Mouse (Mus musculus) lung, embryonic 16.5 days (tissue): ENCODE measurements around the gene Cfd. TPM values are rescaled to one million over a fixed set of nuclear protein-coding genes. Genes with fewer than 3 reads are reported as not detected.
A peak's percentile ranks its signal among the peaks of the same experiment; 100 is the strongest.

ENCODE experiments used
- ATAC-seq: fragments of 200-750 bp; cut with Nextera tagmentation; 2 replicates; pipeline ENCODE4 v1.8.0; 2017; ENCODE audit warnings: low read depth, mild to moderate bottlenecking, moderate library complexity
- H3K27ac ChIP-seq: fragments of 300-500 bp; sonication (generic); 2 replicates; pipeline ENCODE4 v1.5.1; 2014; ENCODE audit warnings: mild to moderate bottlenecking, control low read depth, low read length
- H3K27me3 ChIP-seq: fragments of 300-500 bp; sonication (generic); 2 replicates; pipeline ENCODE4 v1.6.1; 2014; ENCODE audit warnings: low read depth, low read length, mixed read lengths; ENCODE audit not compliant: control insufficient read depth, insufficient read depth
- H3K36me3 ChIP-seq: fragments of 300-500 bp; sonication (generic); 2 replicates; pipeline ENCODE4 v1.6.1; 2014; ENCODE audit warnings: low read length; ENCODE audit not compliant: control insufficient read depth, insufficient read depth
- H3K4me1 ChIP-seq: fragments of 300-500 bp; sonication (generic); replicated peaks from 2 replicates; pipeline ENCODE4 v1.6.1; 2014; ENCODE audit warnings: low read length, mixed read lengths; ENCODE audit not compliant: control insufficient read depth, insufficient read depth
- H3K4me2 ChIP-seq: fragments of 300-500 bp; sonication (generic); 2 replicates; pipeline ENCODE4 v1.6.1; 2014; ENCODE audit warnings: low read depth, low read length, control low read depth
- H3K4me3 ChIP-seq: fragments of 300-500 bp; sonication (generic); 2 replicates; pipeline ENCODE4 v1.5.1; 2014; ENCODE audit warnings: mild to moderate bottlenecking, low read length, control low read depth
- H3K9ac ChIP-seq: fragments of 300-500 bp; sonication (generic); 2 replicates; pipeline ENCODE4 v1.6.1; 2014; ENCODE audit warnings: low read length, control low read depth
- H3K9me3 ChIP-seq: fragments of 300-500 bp; sonication (generic); 2 replicates; pipeline ENCODE4 v1.6.1; 2016; ENCODE audit warnings: low read length; ENCODE audit not compliant: control insufficient read depth
- WGBS: fragments of 180-500 bp; shearing (Covaris S2); extraction: QIAGEN DNeasy Blood & Tissue Kit; methylation state at CpG from one replicate; pipeline ENCODE4 v1.1.7; 2014; 5-methylcytosine and 5-hydroxymethylcytosine counted together
- polyA plus RNA-seq: library from polyadenylated mRNA; unstranded; fragments of >200 nt; fragmentation: Nextera tagmentation; extraction: Ambion mirVana; gene quantifications from 2 replicates; pipeline ENCODE4 v1.2.1, GENCODE M21; 2015

Cfd gene
- polyA plus RNA-seq, 1 experiment from 2014 or later, result not detected

DNA sequence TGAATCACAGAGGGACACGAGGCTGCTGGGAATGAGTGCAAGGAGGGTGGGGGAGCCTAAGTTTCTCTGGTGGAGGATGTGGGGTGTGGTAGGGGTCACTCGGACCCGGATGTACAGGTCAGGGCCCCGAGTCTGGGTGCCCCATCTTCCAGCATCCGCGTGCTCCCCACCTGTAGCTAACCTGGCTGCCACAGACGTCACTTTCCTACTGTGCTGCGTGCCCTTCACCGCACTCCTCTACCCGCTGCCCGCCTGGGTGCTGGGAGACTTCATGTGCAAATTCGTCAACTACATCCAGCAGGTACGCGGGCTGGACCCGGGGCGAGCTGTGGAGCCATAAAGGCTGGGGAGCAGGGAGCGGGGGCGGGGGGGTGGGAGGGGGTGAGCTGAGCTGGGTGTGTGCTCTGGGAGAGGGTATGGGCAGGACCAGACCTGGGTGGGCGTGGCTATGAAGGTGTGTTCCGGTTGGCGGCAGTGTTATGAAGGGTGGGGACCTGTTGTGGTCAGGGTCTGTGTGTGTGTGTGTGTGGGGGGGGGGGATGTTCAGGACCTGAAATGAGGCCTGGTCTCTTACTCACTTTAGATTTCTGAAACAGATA, 28.7 kb downstream of the Cfd start:
- Histone ChIP-seq H3K9me3 (no peaks in the 10 kb centered on the region), H3K27ac (no peak overlapping the region), H3K4me3 (peak overlapping the region; percentile 27), H3K27me3 (peaks cover 58% of the 10 kb centered on the region), H3K4me2 (peak overlapping the region; percentile 46), H3K4me1 (peaks cover 34% of the 10 kb centered on the region), H3K36me3 (no peaks in the 10 kb centered on the region), H3K9ac (0 out of 2 replicates have a peak overlapping the region, but pooled peaks have one; percentile 12)
- ATAC-seq, result no peak
- WGBS, result 9% methylated on average over 18 of the region's 21 CpGs

- Histone ChIP-seq H3K4me1 (peaks cover 29% of the 10 kb centered on the region), H3K36me3 (no peaks in the 10 kb centered on the region), H3K4me2 (no peak overlapping the region), H3K9me3 (no peaks in the 10 kb centered on the region), H3K4me3 (peak overlapping the region; percentile 35; the same call in 1 of the 2 replicates), H3K27me3 (peaks cover 58% of the 10 kb centered on the region), H3K27ac (no peak overlapping the region), H3K9ac (no peak overlapping the region)
- ATAC-seq, result no peak
- 19% methylated on average over 26 of the region's 26 CpGs for WGBS
Observed at GRCm38 (mm10) chr10:79920056-79920890, 29.6 kb downstream of the Cfd start.

GRCm38 (mm10) chr10:79920958-79921535, 30.4 kb downstream of the Cfd start, which contains the start of gene R3hdm4:
R3hdm4 (minus strand) TSS chr10:79921208.
- Histone ChIP-seq H3K4me3 (peak within 1 kb of the TSS; percentile 35), H3K9ac (peak within 1 kb of the TSS; percentile 59)

DNA sequence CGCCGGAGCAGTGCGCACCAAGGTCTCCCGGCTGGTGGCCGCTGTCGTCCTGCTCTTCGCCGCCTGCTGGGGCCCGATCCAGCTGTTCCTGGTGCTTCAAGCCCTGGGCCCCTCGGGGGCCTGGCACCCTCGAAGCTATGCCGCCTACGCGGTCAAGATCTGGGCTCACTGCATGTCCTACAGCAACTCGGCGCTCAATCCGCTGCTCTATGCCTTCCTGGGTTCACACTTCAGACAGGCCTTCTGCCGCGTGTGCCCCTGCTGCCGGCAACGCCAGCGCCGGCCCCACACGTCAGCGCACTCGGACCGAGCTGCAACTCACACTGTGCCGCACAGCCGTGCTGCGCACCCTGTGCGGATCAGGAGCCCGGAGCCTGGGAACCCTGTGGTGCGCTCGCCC, 30.9 kb downstream of the Cfd start:
- 2% methylated on average over 34 of the region's 34 CpGs for WGBS
- Histone ChIP-seq H3K4me1 (peaks cover 28% of the 10 kb centered on the region), H3K27ac (no peak overlapping the region), H3K36me3 (no peaks in the 10 kb centered on the region), H3K9ac (peak overlapping the region; percentile 59), H3K27me3 (peaks cover 58% of the 10 kb centered on the region), H3K9me3 (no peaks in the 10 kb centered on the region), H3K4me2 (peak overlapping the region; percentile 37), H3K4me3 (peak overlapping the region; percentile 35)
- no peak for ATAC-seq

More at GRCm38 (mm10) chr10:79920958-79921535, 30.4 kb downstream of the Cfd start, which contains the start of gene R3hdm4:
- 4% methylated on average over 40 of the region's 41 CpGs for WGBS
- no peak for ATAC-seq
- peak within 1 kb of the TSS; percentile 37 for H3K4me2 ChIP-seq
- H3K9me3 ChIP-seq, result no peaks in the 10 kb centered on the region
- peaks cover 28% of the 10 kb centered on the region for H3K4me1 ChIP-seq
- no peak within 1 kb of the TSS for H3K27ac ChIP-seq
- H3K36me3 ChIP-seq, result no peaks in the 10 kb centered on the region
- H3K27me3 ChIP-seq, result peaks cover 58% of the 10 kb centered on the region

- no peak overlapping the region for H3K9ac ChIP-seq
- H3K36me3 ChIP-seq, result no peaks in the 10 kb centered on the region
- ATAC-seq, result no peak
- H3K27ac ChIP-seq, result no peak overlapping the region
- 8% methylated on average over 29 of the region's 29 CpGs for WGBS
- H3K4me2 ChIP-seq, result peak overlapping the region; percentile 95
- no peak overlapping the region for H3K4me3 ChIP-seq
- no peaks in the 10 kb centered on the region for H3K9me3 ChIP-seq
- H3K4me1 ChIP-seq, result peaks cover 33% of the 10 kb centered on the region
- H3K27me3 ChIP-seq, result peaks cover 30% of the 10 kb centered on the region
Observed at GRCm38 (mm10) chr10:79924998-79925784, 34.5 kb downstream of the Cfd start.

- WGBS, result 6% methylated on average over 14 of the region's 15 CpGs
- Histone ChIP-seq H3K4me1 (peaks cover 30% of the 10 kb centered on the region), H3K9ac (peak overlapping the region; percentile 96), H3K27ac (peak overlapping the region; percentile 69), H3K27me3 (peaks cover 23% of the 10 kb centered on the region), H3K36me3 (0 out of 2 replicates have a peak, but pooled peaks cover 2% of the 10 kb centered on the region), H3K9me3 (no peaks in the 10 kb centered on the region), H3K4me2 (peak overlapping the region; percentile 95), H3K4me3 (peak overlapping the region; percentile 92)
- no peak for ATAC-seq
Observed at GRCm38 (mm10) chr10:79925785-79926490, 35.3 kb downstream of the Cfd start.

DNA sequence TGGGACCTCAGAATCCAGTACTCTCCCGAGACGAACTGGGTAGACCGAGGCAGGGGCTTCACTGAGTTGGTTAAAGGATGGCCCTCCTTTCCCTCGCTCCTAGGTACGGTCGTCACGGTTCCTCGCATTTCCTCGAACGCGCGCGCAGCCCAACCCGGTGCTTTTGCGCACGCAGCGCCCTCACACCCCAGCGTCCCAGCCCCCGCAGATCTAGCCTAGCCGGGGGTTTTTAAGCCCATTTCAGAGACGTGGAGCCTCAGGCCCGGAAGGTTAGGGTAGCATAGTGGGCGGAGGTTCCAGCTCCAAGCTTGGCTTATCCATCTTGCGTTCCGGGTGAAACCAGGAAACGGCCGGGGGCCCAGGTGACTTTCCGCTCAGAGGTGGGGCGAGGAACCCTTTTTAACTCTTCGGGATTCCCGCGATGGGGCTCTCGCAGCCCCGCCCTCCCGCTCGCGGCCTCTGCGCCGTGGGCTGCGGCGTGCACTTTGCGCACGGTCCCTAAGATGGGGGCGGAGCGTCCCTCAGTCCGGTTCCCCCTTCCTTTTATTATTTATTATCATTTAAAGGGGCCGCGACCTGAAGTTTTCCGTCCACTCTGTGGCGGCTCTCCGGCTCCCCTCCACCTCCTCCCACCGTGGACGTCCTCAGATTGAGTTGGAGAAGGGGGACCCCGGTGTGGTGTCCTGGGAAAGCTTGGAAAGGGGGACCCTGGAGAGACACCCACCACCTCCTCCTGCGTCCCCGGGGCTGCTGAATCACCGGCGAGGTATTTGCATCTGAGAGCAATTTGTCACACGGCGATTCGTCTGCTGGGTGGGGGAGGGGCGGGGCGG, 36.1 kb downstream of the Cfd start, which contains the start of gene Arid3a:
Gene Arid3a, plus strand, starts transcription at position 553 of the 833 bp plus-strand sequence.
- peak; percentile 78 for ATAC-seq
- peaks cover 25% of the 10 kb centered on the region for H3K4me1 ChIP-seq
- 0 out of 2 replicates have a peak, but pooled peaks cover 3% of the 10 kb centered on the region for H3K36me3 ChIP-seq
- peak within 1 kb of the TSS; percentile 95 for H3K27ac ChIP-seq
- H3K4me3 ChIP-seq, result peak within 1 kb of the TSS; percentile 92
- H3K27me3 ChIP-seq, result peaks cover 15% of the 10 kb centered on the region
- H3K9me3 ChIP-seq, result no peaks in the 10 kb centered on the region
- peak within 1 kb of the TSS; percentile 95 for H3K4me2 ChIP-seq
- H3K9ac ChIP-seq, result peak within 1 kb of the TSS; percentile 96
- WGBS, result under 1% methylated on average over 63 of the region's 63 CpGs
